Mouse (Mus musculus) layer of hippocampus, adult 2 months (tissue): ENCODE measurements around the gene Dmrt2. TPM values are rescaled to one million over a fixed set of nuclear protein-coding genes. Genes with fewer than 3 reads are reported as not detected.

Source experiments
- DNase-seq, 2 experiments: peaks; one replicate each; pipeline ENCODE4 v3.0.0; 2022; ENCODE audit warnings: low spot score in 2 of 2
- H3K27ac ChIP-seq: fragments of 200-600 bp; 2 replicates; pipeline ENCODE4 v1.8.1; 2022
- H3K4me3 ChIP-seq: fragments of 200-600 bp; 2 replicates; pipeline ENCODE4 v1.8.1; 2022; ENCODE audit warnings: mild to moderate bottlenecking
- CTCF ChIP-seq: fragments of 200-600 bp; conservative IDR thresholded peaks from 2 replicates; pipeline ENCODE4 v1.8.1; 2022; ENCODE audit warnings: antibody characterized with exemption, mild to moderate bottlenecking, moderate library complexity
- total RNA-seq, 2 experiments: library from RNA; stranded (reverse); gene quantifications; 2 replicates each; pipeline ENCODE4 v1.2.3; 2021

Dmrt2 gene
- total RNA-seq, 2 experiments from 2014 or later, result 0.87 to 1.1 TPM

GRCm38 (mm10) chr19:25667836-25668235 is 4.4 kb upstream of the Dmrt2 start:
- DNase-seq, result no peak
- Histone ChIP-seq H3K4me3 (no peak overlapping the region), H3K27ac (no peak overlapping the region)
- TF ChIP-seq CTCF, result no peak

- Histone ChIP-seq H3K27ac (no peak overlapping the region), H3K4me3 (no peak overlapping the region)
- TF ChIP-seq CTCF, result no peak
- DNase-seq, result no peak
Measured at GRCm38 (mm10) chr19:25669593-25670248, 2.5 kb upstream of the Dmrt2 start.

- no peak for TF ChIP-seq CTCF
- no peak for DNase-seq
- Histone ChIP-seq H3K4me3 (no peak overlapping the region), H3K27ac (no peak overlapping the region)
Measured at GRCm38 (mm10) chr19:25670571-25671285, 1.5 kb upstream of the Dmrt2 start.

GRCm38 (mm10) chr19:25671681-25672080 is 530 bp upstream of the Dmrt2 start:
- H3K4me3 ChIP-seq, result peak overlapping the region; percentile 27
- no peak for DNase-seq

GRCm38 (mm10) chr19:25673224-25674055 is 1.2 kb downstream of the Dmrt2 start:
- Histone ChIP-seq H3K27ac (no peak overlapping the region), H3K4me3 (no peak overlapping the region; the same call in 1 of the 2 replicates)
- 0 out of 2 replicates have a peak, but pooled peaks have one; percentile 9 for TF ChIP-seq CTCF
- DNase-seq, result no peak

More at GRCm38 (mm10) chr19:25671681-25672080, 530 bp upstream of the Dmrt2 start:
- TF ChIP-seq CTCF, result no peak
- no peak overlapping the region for H3K27ac ChIP-seq

GRCm38 (mm10) chr19:25674056-25674420 is 1.8 kb downstream of the Dmrt2 start:
- Histone ChIP-seq H3K27ac (no peak overlapping the region), H3K4me3 (no peak overlapping the region; the same call in 1 of the 2 replicates)
- no peak for TF ChIP-seq CTCF
- no peak for DNase-seq

GRCm38 (mm10) chr19:25674744-25675143 is 2.5 kb downstream of the Dmrt2 start:
- H3K27ac ChIP-seq, result no peak overlapping the region
- DNase-seq, result no peak

GRCm38 (mm10) chr19:25675866-25676440 is 3.7 kb downstream of the Dmrt2 start:
- TF ChIP-seq CTCF, result no peak
- Histone ChIP-seq H3K27ac (no peak overlapping the region), H3K4me3 (no peak overlapping the region)
- no peak for DNase-seq

More at GRCm38 (mm10) chr19:25674744-25675143, 2.5 kb downstream of the Dmrt2 start:
- H3K4me3 ChIP-seq, result no peak overlapping the region
- no peak for TF ChIP-seq CTCF

- no peak overlapping the region for H3K27ac ChIP-seq
- no peak for TF ChIP-seq CTCF
- no peak for DNase-seq
- no peak overlapping the region for H3K4me3 ChIP-seq
Measured at GRCm38 (mm10) chr19:25698850-25699249, 26.6 kb downstream of the Dmrt2 start.

- DNase-seq, result peak; percentile 4 to 25
Measured at GRCm38 (mm10) chr19:25713382-25713781, 41.2 kb downstream of the Dmrt2 start.

GRCm38 (mm10) chr19:25714927-25715326 is 42.7 kb downstream of the Dmrt2 start:
- no peak for TF ChIP-seq CTCF
- Histone ChIP-seq H3K4me3 (no peak overlapping the region), H3K27ac (no peak overlapping the region)
- no peak for DNase-seq

More at GRCm38 (mm10) chr19:25713382-25713781, 41.2 kb downstream of the Dmrt2 start:
- no peak overlapping the region for H3K4me3 ChIP-seq
- TF ChIP-seq CTCF, result peak; percentile 80
- no peak overlapping the region for H3K27ac ChIP-seq

- no peak overlapping the region for H3K4me3 ChIP-seq
- no peak for DNase-seq
- no peak for TF ChIP-seq CTCF
Measured at GRCm38 (mm10) chr19:25722616-25723015, 50.4 kb downstream of the Dmrt2 start.

More at GRCm38 (mm10) chr19:25722616-25723015, 50.4 kb downstream of the Dmrt2 start:
- no peak overlapping the region for H3K27ac ChIP-seq

Other genes with a start within 250 kb of the Dmrt2 start
- gene Dmrt1, start 166.8 kb upstream of the Dmrt2 start, total RNA-seq, result not detected
- gene Dmrt3, start 62.1 kb upstream of the Dmrt2 start, total RNA-seq, result 1 to 10 TPM in 1 of 2 experiments, under 1 TPM in 1; 0.79 to 1.8 TPM